Mouse (Mus musculus) CD8-positive naive resting alpha-beta T cell, adult 2 months (primary cell): Measurements from ENCODE around the gene Mast4.
"Not testable (repeated sequence)": the region's sequence is repeated elsewhere in the genome, so short reads cannot be mapped to it uniquely, and the experiment has no call there.

Experiments used
- DNase-seq, 2 experiments: peaks; one replicate each; pipeline ENCODE4 v3.0.0; 2022; ENCODE audit warnings: low read depth in 2 of 2, low spot score in 2 of 2

Mast4 gene

DNA sequence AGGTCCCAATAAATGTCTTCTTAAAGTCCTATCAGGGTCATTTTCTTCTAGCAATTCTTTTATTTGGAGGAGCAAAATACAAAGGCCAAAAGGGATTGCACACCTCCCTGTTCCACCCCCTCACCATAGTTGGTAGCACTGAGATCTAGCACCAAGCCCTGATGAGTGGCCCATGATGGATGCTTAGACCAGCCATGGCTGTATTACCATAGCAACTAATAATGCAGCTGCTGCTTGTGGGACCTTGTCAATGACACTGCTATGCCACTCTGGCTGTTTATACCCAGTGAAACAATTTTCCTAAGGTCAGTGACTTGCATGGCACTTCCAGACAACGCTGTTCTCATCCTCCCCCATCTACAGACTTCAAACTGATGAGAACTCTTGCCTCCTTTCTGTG, 570.1 kb downstream of the Mast4 start:
- no peak for DNase-seq

- no peak for DNase-seq
Observed at GRCm38 (mm10) chr13:102762203-102762602, 572.1 kb downstream of the Mast4 start.

GRCm38 (mm10) chr13:102761410-102761809, 572.9 kb downstream of the Mast4 start:
- no peak for DNase-seq

DNA sequence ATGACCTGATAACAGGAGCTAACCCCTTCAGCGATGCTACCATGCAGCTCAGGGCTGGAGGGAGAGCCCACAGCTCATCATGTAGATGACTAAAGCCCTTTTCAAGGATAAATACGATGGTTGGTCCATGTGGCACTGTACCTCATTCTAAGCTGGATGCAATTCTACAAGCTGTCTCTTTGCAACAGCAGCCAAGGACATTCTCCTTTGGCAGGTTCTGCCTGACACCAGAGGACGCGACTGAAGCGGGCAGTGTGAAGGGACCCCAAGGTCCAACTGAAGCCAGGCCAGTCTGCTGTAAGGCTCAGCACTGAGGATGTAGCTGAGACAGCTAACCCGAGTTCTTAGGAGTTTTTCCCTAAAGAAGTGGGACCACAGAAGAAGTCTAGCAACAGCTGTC, 576.3 kb downstream of the Mast4 start:
- no peak for DNase-seq

DNA sequence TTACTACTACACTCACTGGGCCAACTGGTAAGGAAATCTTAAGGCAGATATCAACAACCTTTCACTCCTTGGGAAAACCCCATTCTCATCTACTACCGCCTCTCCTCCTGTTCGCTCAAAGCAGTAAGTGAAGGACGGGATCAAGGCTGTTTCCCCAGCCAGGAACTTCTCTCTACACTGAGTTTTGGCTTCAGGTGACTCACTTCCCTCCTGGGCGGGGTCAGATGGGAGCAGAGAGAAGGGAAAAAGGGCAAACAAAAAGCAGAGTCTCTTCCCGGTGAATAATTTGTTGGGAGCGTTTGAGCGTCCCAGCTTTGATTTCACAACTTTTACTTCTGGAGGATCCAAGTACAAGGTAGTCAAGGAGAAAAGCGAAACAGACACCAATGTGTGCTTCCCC, 578.2 kb downstream of the Mast4 start:
- DNase-seq: no peak

- DNase-seq: no peak
Observed at GRCm38 (mm10) chr13:102755124-102755523, 579.2 kb downstream of the Mast4 start.

GRCm38 (mm10) chr13:102753714-102754556, 580.4 kb downstream of the Mast4 start:
- DNase-seq: no peak

DNA sequence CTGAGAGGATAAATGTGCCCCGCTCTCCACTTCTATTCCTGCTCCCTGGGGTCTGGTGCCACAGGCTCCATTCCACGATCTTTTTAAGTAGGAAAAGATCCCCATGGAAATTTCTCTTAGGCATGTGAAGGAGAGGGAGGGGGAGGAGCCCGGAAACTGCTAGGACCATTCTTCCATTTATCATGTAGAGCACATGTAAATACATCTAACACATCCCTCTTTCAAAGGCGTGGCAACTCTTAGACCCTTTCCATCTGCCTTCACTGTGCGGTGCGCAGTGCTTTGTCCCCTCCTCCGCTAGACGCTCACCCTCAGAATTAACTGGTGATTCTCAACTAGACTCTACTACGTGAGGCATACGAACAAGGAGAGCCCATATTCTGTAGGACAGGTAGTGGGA, 584.4 kb downstream of the Mast4 start:
- DNase-seq: no peak

DNA sequence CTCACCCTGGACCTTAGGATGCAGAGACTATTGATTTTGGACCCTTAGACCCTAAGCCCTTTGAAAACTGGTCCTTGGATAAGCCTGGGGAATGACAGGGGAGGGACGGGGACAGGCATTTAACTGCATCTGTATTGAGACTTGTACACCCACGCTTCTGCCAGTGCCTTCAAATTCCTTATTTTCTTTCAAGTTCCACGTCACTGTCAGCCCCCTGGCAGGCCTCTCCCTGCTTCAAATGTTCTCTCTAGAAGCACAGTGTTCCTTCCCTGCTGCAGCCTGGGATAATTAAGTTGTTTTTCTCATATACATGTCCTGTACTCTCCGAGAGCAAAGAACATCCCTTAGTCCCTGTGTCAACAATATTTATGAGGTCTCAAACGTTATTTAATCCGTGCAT, 585.1 kb downstream of the Mast4 start:
- no peak for DNase-seq

DNA sequence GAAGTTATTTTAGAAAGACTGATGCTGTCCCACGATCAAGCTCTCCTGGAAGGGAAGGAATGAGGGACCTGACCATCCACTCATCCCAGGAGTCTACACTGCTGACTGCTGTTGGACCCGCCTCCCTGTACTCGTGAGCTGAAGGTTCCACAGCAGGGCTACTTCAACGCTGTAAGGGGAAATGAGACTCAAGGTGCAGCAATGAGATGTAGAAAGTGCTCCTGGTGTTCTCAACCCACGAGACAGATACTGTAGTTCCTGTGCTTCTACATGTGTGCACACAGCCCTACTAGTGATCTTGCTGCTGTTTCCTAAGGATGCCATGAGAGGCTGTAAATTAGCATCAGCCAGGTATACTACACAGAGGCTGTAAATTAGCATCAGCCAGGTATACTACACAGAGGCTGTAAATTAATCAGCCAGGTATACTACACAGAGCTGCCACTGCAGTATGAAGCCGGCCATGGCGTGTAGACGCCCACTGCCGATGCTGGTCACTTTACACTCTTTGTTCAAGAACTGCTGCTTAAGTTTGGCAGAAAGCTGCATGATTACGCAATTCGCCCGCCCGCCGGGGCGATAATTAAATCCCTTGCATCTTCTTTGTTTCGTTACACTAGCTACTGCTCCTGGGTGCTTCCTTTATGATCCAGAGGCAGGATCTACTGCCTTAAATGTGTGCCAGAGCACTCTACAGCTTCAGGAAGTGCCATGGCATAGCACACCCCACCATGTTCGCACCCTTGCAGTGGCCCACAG, 587.3 kb downstream of the Mast4 start:
- no peak for DNase-seq

DNA sequence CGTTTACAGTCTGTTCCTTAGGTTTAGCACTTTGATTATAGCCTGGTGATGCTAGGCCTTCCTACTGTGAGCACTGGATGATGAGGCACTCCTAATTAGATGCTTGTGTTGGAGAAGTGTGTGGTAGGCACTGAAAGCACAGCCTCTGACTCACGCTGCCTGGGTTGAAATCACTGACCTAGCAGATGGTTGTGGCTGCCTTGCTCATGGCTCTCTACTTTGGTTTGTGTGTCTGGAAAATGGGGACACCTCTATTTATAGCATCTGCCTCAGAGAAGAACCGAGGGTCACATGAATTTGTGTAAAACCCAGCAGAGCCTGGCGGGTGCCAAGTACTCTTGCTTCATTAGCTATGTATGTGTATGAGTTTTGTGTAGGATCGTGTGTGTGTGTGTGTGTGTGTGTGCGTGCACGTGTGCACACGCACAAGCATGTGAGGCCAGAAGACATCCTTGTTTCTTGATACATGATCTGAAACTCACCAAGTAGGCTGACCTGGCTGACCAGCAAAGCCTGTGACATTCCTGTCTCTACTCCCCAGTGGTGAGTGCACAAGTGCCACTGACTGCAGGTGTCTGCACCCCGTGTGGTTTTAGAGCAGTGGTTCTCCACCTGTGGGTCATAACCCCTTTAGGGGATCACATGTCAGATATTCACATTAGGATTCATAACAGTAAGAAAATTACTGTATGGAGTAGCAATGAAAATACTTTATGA, 588.5 kb downstream of the Mast4 start:
- DNase-seq: no peak

DNA sequence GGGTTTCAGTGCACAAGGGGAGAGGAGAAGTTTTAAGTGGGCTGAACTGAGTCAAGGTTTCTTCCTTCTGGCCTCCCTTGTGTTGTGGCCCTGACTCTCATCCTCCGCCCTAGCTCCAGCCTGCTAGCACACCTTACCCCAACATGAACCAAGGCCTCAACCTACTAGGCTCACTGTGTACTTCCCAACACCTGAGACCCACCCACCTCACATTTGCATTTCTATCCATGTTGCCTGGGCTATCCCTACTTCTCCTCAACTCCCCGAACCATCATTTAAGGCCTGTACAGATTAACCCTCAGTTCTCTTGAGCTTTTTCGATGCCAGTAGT, 589.1 kb downstream of the Mast4 start:
- no peak for DNase-seq

- no peak for DNase-seq
Observed at GRCm38 (mm10) chr13:102744481-102745269, 589.6 kb downstream of the Mast4 start.

DNA sequence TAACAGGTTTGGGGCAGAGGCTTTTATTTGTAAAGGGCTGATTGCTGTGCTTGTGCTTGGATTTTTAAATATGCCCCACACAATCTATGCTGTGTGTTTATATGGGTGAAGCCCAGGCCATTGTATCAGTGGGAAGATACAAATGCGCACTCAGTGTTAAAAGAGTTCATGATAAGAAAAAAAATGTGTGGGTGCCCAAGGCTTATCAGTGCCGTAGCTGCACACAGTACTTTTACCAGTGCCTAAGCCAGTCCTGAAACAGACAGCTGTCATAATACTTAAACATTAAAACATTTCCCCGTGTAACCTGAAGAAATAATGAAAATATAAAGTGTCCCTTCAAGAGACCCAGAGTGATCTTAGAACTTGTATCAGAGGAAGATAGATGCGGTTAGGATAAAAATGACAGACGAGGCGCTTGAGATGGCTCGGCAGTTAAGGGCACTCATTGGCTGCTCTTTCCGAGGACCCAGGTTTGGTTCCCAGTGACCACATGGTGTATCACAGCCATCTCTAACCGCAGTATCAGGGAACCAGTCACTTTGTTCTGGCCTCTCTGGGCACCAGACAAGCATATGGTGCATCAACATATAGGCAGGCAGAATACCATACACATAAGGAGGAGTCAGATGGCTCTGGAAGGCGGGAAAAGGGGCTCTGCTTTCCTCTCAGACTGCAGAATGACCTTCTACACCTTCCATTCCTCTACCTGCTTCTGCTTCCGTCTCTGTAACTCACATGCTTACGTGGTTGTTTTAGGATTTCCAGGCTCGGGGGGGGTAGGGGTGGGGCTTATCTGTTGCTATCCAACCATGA, 594.4 kb downstream of the Mast4 start:
- no peak for DNase-seq

GRCm38 (mm10) chr13:102737811-102738210, 596.5 kb downstream of the Mast4 start:
- no peak for DNase-seq

DNA sequence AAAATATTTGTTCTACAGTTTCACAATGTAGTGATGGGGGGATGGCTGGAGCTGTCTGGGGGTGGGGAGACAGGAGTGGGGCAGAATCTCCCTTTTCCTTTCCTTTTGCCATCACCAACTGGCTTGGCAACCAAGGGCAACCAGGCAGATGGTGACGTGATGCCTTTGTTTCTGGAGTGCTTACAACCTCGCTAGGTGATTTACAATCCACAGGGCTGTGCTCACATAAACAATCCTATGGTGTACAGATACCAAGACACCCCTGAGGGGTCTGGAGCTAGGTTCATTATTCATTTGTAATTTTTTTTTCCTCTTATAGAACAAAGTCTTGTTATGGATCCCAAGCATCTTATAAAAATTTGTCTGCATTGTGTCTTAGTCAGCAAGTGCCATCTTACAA, 601.2 kb downstream of the Mast4 start:
- no peak for DNase-seq

DNA sequence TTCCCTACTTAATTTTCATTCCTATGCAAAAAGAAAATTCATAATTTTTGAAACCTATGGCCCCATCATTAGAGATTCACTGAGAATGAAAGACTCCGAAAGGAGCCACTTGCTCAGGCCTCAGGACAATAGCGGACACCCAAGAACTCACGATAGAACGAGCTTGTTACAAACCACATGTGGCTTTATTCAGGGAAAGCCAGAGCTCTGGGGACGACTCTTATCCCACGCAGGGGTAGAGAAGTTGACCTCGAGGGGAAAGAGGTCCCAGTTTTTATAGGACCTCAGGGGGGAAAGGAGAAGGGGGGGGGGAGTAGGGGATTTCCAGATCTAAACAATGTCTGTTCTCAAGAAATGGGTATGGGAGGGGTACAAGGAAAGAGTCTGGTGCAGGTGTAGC, 605.3 kb downstream of the Mast4 start:
- not testable (repeated sequence) for DNase-seq

- DNase-seq: no peak
Observed at GRCm38 (mm10) chr13:102728035-102728434, 606.3 kb downstream of the Mast4 start.

DNA sequence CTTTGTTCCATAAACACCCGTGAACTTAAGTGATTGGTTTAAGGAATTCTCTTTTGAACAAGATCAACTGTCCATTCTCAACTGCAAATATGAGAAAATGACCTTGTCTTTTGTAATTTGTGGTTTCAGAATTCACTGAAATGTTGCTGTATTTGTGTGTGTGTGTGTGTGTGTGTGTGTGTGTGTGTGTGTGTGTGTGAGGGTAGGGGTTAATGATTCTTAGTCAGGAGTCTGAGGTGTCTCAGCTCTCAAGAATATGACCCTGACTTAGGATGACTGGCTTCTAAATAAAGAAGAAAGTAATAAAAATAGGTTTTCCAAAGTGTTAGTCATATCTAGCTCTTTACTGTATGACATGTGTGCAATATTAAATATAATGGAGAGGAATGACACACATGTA, 607.4 kb downstream of the Mast4 start:
- DNase-seq: no peak

DNA sequence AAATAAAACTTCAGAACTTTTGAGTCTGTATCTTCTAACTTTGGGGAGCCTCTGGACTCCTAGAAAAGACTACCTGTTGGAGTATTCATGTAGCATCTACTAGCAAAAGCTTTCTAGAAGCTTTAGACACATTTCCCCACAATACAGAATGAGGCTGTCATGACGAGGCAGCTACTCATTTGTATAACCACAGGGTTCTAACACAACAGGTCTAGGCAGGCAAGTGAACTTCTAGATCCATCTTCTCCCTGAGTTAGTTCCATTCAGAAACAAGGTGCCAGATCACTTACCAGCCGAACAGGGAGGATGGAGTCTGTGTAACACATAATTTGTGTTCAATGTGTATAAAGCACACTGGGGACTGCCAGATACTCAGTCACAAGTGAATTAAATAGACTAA, 608.4 kb downstream of the Mast4 start:
- DNase-seq: no peak
